Mouse (Mus musculus): ENCODE data around the gene Il1f10. TPM values are rescaled to one million over a fixed set of nuclear protein-coding genes. Genes with fewer than 3 reads are reported as not detected.

Gene Il1f10
- not detected for total RNA-seq (2021)

- DNase-seq (ENCODE audit: extremely low spot score in 1 of 2, low spot score in 2 of 2): no peak
- intact Hi-C loops (cut with DNase I): no loop called here
These were observed at the start of gene Il1f10 for GRCm38 (mm10) chr2:24290896-24291295. Il1f10 (plus strand) TSS chr2:24291196.

GRCm38 (mm10) chr2:24267503-24267902, 23.5 kb upstream of the Il1f10 start:
- intact Hi-C loops (cut with DNase I): no loop called here

GRCm38 (mm10) chr2:24273619-24274018, 17.4 kb upstream of the Il1f10 start:
- DNase-seq (ENCODE audit: extremely low spot score in 1 of 2, low spot score in 2 of 2): no peak
- intact Hi-C loops (cut with DNase I): no loop called here

More at GRCm38 (mm10) chr2:24267503-24267902, 23.5 kb upstream of the Il1f10 start:
- DNase-seq (ENCODE audit: extremely low spot score in 1 of 2, low spot score in 2 of 2): no peak

- intact Hi-C loops (cut with DNase I): no loop called here
- DNase-seq (ENCODE audit: extremely low spot score in 1 of 2, low spot score in 2 of 2): no peak
These were observed 15.8 kb upstream of the Il1f10 start for GRCm38 (mm10) chr2:24275146-24275545.

- no peak for DNase-seq (ENCODE audit: extremely low spot score in 1 of 2, low spot score in 2 of 2)
These were observed 14.3 kb upstream of the Il1f10 start, which contains the start of gene Il1f5 for GRCm38 (mm10) chr2:24276654-24277053. Il1f5 (plus strand) TSS chr2:24276954.

GRCm38 (mm10) chr2:24294616-24295015, 3.6 kb downstream of the Il1f10 start:
- intact Hi-C loops (cut with DNase I): loop anchor here (5.0 kb wide), 1 partner anchor 113 kb away; no protein-coding TSS in a partner anchor
- DNase-seq (ENCODE audit: extremely low spot score in 1 of 2, low spot score in 2 of 2): no peak

More at GRCm38 (mm10) chr2:24276654-24277053, 14.3 kb upstream of the Il1f10 start, which contains the start of gene Il1f5:
- intact Hi-C loops (cut with DNase I): no loop called here

GRCm38 (mm10) chr2:24296837-24297236, 5.8 kb downstream of the Il1f10 start:
- DNase-seq (ENCODE audit: extremely low spot score in 1 of 2, low spot score in 2 of 2): peak; percentile 21 to 44
- intact Hi-C loops (cut with DNase I): loop anchor here (2.0 to 5.0 kb wide), 2 partner anchors 110 to 270 kb away; no protein-coding TSS in a partner anchor

GRCm38 (mm10) chr2:24311302-24312001, 20.5 kb downstream of the Il1f10 start:
- no peak for DNase-seq (ENCODE audit: extremely low spot score in 1 of 2, low spot score in 2 of 2)
- intact Hi-C loops (cut with DNase I): no loop called here

GRCm38 (mm10) chr2:24316919-24317318, 25.9 kb downstream of the Il1f10 start:
- DNase-seq (ENCODE audit: extremely low spot score in 1 of 2, low spot score in 2 of 2): no peak
- intact Hi-C loops (cut with DNase I): no loop called here

- no peak for DNase-seq (ENCODE audit: extremely low spot score in 1 of 2, low spot score in 2 of 2)
- intact Hi-C loops (cut with DNase I): no loop called here
These were observed 27.1 kb downstream of the Il1f10 start for GRCm38 (mm10) chr2:24317919-24318598.

- no peak for DNase-seq (ENCODE audit: extremely low spot score in 1 of 2, low spot score in 2 of 2)
- intact Hi-C loops (cut with DNase I): no loop called here
These were observed 44.3 kb downstream of the Il1f10 start for GRCm38 (mm10) chr2:24335333-24335732.

GRCm38 (mm10) chr2:24336545-24336944, 45.5 kb downstream of the Il1f10 start, which contains the start of gene Il1rn:
Il1rn (plus strand) TSS chr2:24336853.
- intact Hi-C loops (cut with DNase I): no loop called here
- no peak for DNase-seq (ENCODE audit: extremely low spot score in 1 of 2, low spot score in 2 of 2)

GRCm38 (mm10) chr2:24341395-24341885, 50.4 kb downstream of the Il1f10 start:
- intact Hi-C loops (cut with DNase I): no loop called here

More at GRCm38 (mm10) chr2:24341395-24341885, 50.4 kb downstream of the Il1f10 start:
- DNase-seq (ENCODE audit: extremely low spot score in 1 of 2, low spot score in 2 of 2): no peak

Other genes with a start within 250 kb of the Il1f10 start
- gene Hnmt, start 241.8 kb upstream of the Il1f10 start, total RNA-seq (2021): 10 to 100 TPM; 30.9 to 33.3 TPM
- not detected for gene Tbpl2, start 194.6 kb upstream of the Il1f10 start, total RNA-seq (2021)
- gene Il1f8, start 138.0 kb upstream of the Il1f10 start, total RNA-seq (2021): not detected
- gene Il1f9, start 104.7 kb upstream of the Il1f10 start, total RNA-seq (2021): not detected
- not detected for gene Il1f6, start 75.8 kb upstream of the Il1f10 start, total RNA-seq (2021)
- not detected for gene Il1f5, start 14.2 kb upstream of the Il1f10 start, total RNA-seq (2021)
- gene Il1rn, start 45.7 kb downstream of the Il1f10 start, total RNA-seq (2021): not detected
- gene Psd4, start 76.4 kb downstream of the Il1f10 start, total RNA-seq (2021): 1 to 10 TPM in 1 of 2 experiments, under 1 TPM in 1; 0.67 to 2.0 TPM
- gene Pax8, start 184.4 kb downstream of the Il1f10 start, total RNA-seq (2021): not detected